Mouse (Mus musculus) mouse trophoblast stem cell (cell line): ENCODE data around the gene Defb29.

ENCODE experiments used
- in situ Hi-C, 2 experiments: fragments of 300-500 bp; cut with MseI, MboI; formaldehyde crosslinking; loops; 2 replicates in 1 of 2; 3 replicates in 1 of 2; pipeline ENCODE4 v1.15.1; 2025

The Defb29 gene

DNA sequence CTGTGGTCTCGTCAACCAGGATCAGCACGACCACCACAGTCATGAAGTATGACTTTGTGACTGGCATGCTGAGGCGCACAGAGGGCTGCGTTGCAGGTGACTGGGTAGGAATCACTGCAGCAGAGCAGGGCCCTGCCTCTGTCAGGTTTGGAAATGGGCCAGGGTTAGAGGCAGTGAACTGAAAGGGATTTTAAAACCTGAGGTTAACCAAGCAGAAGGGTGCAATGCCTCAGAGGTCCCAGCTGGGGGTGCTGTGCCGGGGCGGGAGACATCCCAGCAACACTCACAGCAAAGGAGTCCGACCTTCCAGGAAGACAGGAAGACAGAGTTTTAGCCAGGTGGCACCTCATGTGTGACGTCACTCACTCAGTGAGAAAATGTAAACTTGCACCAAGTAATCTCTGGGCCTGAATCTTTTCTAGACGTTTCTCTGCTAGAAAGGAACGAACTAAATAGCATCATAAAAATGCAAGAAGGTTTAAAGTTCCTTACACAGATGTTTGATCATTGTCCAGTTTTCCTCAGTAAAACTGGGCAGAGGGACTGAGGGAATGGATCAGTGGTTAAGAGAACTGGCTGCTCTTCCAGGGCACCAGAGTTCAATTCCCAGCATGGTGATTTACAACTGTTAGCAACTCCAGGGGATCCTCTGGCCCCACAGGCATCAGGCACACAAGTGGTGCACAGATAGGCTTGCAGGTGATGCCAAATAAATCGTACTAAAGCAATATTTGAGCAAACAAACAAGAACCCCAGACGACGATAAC is at the start of gene Defb29:
TSS of gene Defb29 (minus strand) at position 155 of the 767 bp plus-strand sequence.
- in situ Hi-C loops, result no loop called here

DNA sequence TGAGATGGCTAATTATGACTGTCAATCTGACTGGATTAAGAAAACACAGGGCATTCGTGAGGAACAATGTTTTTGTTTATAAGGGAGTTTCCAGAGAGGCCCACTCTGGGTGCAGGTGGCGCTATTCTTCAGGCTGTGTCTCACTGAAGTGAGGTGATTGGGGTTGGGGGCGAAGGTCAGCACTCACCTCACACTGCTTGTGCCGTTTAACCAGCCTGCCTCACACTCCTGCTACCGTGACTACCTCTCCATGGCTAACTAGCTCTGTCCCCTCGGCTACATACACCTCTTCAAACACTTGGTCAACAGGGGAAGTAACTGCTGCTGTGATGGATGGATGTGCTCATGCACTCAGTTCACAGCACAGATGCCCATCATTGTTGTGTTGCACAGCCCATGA is 49.1 kb upstream of the Defb29 start:
- in situ Hi-C loops, result no loop called here

DNA sequence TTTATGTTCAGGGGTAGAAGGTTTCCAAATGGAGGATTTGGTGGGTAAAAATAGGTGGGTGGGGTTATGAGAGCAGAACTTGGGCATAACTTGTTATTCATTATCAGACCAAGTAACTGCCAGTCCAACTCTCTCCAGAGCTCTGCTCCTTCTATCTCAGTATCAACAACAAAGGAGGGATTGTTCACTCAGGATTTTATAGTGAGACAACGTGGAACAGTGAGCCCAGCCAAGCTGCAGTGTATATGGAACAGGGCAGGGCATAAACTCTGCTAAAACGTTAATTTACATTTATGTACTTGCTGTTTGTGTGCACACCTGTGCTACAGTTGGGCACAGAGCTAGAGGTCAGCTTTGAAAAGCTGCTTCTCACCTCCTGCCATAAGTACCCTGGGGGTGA is 48.6 kb upstream of the Defb29 start:
- in situ Hi-C loops, result no loop called here

DNA sequence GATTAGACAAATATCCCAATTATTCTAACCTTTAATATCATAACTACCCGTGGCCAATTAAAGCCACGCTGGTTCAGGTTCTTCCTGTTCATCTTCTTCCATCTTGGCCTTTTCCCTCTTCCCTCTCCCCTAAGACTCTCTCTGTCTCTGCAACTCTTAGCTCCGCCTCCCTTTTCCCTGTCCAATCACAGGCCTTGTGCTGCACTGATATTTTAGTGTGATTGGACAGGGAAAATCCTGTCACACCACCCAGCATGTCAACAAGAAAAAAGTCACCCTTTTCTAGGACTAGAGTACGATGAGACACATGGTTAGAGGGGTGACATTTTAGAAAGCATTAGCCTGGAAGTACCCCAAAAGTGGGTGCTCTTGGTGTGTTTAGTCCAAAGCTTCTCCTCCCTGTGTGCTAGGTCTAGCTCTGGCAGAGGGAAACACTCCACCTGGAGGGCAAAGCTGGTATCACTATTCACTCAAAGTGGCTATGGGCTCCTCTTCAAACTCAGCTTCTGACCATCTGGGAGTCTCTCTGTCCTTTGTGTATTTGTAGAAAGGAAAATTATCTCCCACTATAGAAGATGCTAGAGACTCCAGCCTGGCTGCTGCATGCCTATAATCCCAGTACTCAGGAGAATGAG is 47.1 kb upstream of the Defb29 start:
- in situ Hi-C loops, result no loop called here

DNA sequence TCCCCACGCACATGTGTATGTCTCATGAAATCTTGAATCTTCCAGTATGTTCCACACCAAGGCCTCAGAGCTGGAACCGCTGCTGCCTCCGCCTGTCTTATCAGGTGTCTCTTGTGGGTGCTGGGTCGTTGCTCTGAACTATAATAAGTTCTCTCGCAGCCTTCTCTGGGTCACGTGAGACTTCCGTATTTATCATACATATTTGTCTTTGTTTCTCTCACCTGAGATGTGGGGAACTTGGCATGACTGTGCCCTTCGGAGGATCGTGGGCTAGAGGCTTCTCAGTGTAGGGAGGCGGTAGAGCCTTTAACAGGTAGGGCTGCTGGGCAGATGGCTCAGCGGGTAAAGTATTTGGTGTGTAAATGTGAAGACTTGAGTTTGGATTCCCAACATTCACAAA is 40.7 kb upstream of the Defb29 start:
- in situ Hi-C loops, result no loop called here

DNA sequence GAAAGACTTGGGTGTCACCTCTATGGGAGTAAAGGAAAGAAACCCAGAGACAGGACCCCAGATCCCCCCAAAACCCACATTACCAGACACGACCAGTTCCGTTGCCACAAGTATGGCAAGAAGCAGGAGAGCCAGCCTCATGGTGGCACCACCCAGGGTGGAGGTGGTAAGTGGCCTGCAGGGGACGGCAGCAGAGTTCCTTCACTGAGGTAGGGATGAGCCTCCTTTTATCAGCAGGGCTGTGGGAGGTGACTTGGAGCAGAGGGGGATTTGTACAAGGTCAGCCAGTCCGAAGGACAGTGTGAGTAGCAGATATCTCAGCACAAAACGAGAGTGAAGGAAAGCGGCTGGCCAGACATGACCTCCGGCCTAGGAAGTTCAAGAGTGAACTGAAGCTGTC is 40.2 kb upstream of the Defb29 start, which contains the start of gene Defb19:
TSS of gene Defb19 (minus strand) at position 206 of the 400 bp plus-strand sequence.
- in situ Hi-C loops, result no loop called here

DNA sequence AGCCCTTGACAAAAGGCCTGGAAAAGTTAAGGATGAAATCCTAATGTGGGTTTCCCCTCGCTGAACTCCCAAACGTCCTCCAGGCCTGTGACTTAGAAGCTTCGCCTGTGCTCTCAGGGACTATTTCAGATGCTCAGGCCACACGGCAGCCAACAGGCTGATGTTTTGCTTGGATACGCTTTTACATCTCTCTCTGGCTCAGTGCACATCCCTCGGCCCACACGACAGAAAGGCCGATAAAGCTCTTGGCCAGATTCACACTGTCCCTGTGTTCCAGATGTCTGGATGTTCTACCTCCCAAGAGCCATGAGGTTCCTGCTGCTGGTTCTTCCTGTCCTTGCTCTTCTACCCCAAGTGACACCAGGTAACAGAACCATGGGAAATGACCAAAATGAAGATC is 33.6 kb upstream of the Defb29 start:
- in situ Hi-C loops, result no loop called here

DNA sequence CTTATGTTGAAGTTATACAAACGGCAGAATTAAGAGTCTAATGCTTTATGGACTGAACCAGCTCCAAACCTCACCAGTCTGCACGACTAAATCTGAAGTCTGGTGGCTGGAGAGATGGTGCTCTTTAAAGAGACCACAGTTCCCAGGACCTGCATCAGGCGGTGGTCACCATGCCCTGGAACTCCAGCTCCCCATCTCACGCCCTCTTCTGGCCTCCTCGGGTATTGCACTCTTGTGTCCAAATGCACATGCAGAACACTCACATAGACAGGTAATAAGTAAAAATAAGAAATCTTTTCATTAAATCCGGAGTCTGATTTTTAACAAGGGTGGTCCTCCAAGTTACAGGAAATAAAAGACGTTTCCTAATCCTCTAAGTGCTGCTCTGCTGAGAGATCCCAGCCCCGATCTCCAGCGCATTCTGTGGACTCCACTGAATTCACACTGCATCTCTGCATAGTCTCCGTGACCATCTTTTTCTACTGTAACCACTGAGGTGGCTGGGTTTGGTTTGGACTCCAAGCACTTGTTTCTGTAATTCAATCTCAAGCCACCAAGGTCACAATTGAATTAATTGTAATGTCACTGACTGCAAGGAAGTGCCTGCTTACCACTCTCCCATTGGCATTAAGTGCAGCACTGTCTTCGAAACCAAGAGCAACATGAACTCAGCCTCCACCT is 32.4 kb upstream of the Defb29 start, which contains the start of gene Defb21:
TSS of gene Defb21 (plus strand) at position 631 of the 681 bp plus-strand sequence.
- in situ Hi-C loops, result no loop called here

DNA sequence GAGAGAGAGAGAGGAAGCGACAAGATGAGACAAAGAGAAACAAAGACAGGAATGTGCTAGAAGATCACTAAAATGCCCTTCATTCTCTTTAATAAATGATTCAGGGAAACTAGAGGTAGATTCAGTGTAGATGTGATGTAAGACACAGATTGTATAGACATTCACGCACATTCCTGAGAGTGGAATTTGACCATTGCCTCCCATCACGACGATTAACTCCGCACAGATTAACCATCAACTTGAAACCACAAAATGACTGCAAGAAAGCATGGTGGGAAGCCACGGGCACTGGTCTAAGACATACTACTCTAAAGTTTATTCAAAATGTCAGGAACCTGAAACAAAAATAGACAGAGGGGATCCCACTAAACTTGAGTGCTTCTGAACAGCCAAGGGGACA is 30.4 kb upstream of the Defb29 start:
- in situ Hi-C loops, result no loop called here

DNA sequence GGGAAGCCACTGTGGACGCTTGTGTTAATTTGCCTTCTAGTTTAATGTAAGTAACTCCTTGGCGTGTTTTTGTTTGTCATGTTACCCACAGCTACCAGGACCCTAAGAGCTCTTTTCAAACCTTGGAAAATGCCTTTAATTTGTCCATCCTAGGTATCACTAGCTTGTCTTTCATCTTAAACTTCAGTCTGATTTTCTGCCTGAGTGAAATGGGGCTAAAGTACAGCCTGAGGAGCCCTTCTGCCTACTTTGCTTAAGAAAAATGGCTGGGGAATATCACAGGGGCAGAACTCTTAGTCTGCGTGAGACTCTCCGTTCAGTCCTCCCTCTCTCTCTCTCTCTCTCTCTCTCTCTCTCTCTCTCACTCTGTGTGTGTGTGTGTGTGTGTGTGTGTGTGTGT is 30.0 kb upstream of the Defb29 start:
- in situ Hi-C loops, result no loop called here

DNA sequence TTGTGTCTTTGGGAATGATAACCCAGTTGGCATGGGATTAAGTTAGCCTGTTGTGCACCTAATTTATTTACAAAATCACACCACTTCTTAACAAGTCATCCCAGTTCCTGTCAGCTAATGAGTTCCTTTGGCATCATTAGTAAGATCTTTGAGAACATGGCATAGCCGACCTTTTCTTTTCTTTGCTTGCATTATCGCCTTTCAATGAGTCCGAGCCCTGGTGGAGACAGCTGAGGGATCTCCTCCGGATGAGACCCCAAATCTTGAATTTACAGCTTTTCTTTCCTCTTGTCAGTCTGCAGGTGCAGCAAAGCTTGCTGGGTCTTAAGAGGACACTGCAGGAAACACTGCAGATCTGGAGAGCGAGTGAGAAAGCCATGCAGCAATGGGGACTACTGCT is 29.1 kb upstream of the Defb29 start, which contains the start of gene Gm17416:
TSS of gene Gm17416 (plus strand) at position 301 of the 400 bp plus-strand sequence.
- in situ Hi-C loops, result no loop called here

DNA sequence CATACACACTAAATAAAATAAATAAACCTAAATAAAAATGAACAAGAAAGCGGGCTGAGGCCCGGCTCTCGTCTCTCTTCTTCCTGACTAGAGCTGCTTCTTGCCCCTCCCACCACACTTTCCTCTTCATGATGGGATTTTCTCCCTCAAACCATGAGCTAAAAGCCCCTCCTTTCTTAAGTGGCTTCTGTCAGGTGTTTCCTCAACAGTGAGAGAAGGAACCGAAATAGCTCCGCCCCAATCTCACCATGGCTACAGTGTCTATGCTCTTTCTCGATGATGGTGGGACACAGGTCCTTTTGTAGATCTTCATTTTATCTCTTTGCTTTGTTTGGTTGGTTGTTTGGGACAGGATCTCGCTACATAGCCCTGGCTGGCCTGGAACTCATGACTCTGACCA is 16.8 kb upstream of the Defb29 start:
- in situ Hi-C loops, result no loop called here

DNA sequence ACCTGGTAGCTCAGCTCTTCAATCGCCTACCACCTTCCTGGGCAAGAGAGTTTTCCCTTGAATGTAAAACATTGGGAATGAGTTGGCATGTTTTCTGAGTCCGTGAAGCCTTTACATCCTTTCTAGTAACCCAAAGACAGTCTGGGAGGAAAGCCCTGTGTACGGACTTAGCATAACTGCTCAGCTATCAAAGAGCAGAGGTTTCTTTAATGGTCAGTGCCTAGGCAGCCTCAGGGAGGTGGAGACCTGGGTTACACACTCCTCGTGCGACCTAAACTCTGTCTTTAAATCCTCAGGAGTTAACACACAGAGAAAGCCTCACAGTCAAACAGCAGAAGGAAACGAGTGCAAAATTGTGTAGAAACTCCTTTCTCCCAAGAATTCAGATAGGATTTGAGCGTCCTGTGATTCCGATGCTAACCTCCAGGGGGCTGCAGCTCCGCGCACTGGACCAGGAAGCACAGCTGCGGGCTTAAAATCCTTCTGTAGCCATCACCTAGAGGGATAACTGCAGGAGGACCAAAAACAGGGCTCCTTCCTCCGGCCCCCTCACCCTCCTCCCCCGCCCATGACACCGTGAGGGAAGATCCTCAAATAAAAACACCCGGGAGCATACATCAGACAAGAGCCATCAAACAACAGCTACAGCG is 14.0 kb upstream of the Defb29 start:
- in situ Hi-C loops, result no loop called here

DNA sequence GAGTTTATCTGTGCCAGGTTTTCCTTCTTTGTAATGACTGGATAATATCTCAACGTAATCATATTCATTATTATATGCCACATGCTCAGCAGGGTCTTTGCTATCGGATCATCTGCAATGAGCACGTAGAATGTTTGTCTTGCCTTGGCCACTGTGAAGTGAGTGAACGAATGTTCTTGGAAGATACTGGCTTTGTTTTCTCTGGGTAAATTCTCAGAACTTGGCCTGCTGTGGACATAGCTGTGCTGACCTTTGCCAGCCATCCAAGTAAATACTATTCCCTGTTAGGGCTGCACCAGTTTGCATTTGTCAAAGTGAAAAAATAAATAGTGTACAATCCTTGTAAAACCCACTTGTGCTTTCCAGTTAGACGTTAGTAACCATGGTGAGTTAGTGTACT is 8.2 kb upstream of the Defb29 start:
- in situ Hi-C loops, result no loop called here

DNA sequence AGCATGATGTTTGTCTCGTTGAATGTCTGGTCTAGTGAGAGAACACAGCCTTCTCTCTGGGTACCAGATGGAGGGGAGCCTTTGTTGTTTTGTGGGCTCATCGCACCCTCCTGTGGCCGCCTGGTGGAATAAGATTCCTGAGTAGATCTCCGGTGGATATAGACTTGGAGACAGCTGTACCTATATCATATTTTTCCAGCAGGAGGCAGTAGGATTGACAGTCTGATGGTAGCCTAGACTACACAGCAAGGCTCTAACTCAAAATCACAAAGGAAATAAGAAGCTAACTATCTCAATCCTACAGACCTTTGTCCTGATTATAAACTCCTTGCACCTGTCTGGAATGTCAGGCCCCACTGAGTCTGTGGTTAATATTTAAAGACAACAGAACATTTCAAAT is 4.8 kb upstream of the Defb29 start:
- in situ Hi-C loops, result no loop called here

DNA sequence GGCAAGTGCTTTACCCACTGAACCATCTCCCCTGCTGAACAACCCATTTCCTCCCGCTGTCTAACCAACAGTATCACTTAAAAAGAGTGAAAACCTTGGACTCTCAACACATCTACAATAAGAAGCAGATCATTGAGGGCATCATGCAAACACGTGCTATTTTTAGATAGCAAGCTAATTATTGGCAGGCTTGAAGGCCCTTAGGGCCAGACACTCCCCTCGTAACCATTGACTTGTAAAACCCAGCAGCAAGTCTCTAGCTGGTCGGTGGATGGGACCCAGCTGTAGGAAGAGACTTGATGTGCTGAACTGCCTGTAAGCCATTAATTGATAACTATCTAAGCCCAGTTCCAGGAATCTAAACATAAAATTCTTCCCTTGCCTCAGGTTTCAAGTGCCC is 3.6 kb upstream of the Defb29 start:
- in situ Hi-C loops, result no loop called here

DNA sequence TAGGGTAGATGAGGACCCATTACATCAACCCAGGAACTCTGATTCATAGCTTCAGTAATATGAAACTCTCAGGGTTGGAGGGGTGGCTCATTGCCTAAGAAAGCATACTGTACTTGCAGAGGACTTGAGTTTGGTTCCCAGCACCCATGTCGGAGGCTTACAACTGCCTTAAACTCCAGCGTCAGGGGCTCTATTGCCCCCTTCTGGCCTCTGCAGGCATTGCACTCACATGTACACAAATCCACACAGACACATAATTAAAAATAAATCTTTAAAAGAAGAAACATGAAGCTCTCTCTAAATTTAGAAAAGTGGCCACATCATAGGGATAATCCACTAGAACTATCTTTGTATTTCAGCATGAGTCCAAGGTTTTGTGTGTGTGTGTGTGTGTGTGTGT is 3.0 kb upstream of the Defb29 start:
- in situ Hi-C loops, result no loop called here

DNA sequence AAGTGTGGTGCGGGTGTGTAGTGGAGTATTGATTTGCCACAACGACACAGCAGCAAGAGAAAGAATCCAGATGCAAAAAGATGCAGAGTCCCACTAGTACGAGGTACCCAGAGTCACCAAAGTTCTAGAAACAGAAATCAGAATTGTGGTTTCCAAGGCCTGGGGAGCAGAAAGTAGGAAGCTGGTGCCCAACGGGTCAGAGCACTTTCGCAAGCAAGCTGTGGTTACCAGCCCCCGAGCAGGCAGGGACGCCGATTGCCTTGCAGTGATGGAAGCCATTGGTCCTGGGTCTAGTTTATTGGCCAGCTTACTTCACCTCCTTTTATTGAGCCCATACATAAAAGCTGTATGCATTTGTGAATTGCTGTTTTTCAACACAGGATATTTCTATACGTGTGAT is 2.1 kb upstream of the Defb29 start:
- in situ Hi-C loops, result no loop called here

DNA sequence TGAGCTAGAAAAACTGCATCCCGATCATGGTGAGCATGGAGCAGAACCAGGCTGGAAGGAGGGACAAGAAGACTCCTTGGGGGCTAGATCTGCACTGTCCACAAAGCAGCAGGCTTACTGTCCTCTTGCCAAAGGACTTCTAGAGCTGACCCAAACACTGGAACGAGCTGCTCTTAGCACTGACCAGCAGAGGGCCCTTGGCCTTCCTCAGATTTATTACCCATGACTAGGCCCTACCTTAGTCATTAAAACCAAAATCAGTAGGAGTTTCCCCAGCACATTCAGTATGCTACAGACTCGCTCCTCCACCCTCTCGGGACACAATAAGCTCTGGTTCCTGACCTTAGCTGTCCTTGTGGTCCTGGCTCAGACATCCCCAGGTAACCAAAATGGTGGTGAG is 21.9 kb downstream of the Defb29 start, which contains the start of gene Defb28:
TSS of gene Defb28 (plus strand) at position 275 of the 400 bp plus-strand sequence.
- in situ Hi-C loops, result no loop called here

DNA sequence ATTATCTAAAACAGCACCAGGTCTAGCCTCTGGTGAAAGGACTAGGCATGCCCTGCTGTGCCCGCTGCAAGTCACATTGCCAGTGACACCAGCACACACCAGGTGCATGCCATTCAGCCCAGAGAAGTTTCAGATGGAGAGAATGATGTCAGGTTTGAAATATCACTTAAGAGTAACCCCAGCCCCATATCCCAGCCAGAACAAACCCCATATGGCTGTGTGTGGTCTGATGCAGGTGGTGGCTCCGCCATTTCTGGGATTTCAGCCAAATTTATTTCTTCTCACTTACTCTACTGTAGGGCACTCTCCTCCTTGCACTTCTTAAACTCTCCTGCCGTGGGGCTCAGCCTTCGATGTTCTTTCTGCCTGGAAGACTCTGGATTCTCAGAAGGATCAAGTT is 23.8 kb downstream of the Defb29 start:
- in situ Hi-C loops, result no loop called here

DNA sequence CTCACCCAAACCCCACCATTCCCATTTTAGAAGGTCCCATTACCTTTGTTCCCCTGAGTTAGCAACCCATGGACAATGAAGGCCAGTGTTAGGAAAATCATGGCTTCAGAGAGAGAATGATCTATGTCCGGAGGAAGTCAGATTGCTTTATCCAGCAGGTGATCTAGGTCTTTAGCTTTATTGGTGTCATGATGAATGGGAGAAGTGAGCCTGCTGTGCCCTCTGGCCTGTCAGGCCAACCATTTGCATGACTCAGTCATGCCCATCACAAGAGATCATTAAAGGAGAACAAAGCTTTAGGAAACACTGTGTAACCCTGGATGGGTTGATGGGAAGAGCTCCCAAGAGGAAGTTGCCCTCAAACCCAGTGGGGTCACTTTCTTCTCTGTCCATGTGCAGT is 28.3 kb downstream of the Defb29 start, which contains the start of gene Defb26:
TSS of gene Defb26 (minus strand) at position 101 of the 400 bp plus-strand sequence.
- in situ Hi-C loops, result no loop called here

DNA sequence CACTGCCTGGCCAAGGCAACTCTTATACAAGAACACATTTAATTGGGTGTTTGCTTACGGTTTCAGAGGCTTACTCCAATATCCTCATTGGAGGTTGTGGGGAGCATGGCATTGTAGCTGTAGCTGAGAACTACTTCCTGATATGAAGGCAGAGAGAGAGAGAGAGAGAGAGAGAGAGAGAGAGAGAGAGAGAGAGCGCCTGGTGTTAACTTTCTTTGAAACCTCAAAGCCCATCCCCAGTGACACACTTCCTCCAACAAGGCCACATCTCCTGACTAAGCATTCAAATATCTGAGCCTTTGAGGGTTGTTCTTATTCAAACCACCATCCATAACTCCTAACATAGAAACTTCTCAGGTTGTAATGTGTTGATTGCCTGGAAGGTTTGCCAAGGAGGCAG is 35.9 kb downstream of the Defb29 start:
- in situ Hi-C loops, result no loop called here
